Mouse (Mus musculus) bone marrow macrophage, adult 2 months (primary cell): ENCODE results near the gene Raver1. TPM values are rescaled to one million over a fixed set of nuclear protein-coding genes. Genes with fewer than 3 reads are reported as not detected.

ENCODE experiments used
- H3K27ac ChIP-seq: 2 replicates; pipeline ENCODE4 v1.5.1; 2012; ENCODE audit warnings: low read depth, low read length; ENCODE audit not compliant: insufficient read depth
- H3K4me1 ChIP-seq: 2 replicates; pipeline ENCODE4 v1.6.1; 2012; ENCODE audit warnings: low read length; ENCODE audit not compliant: control insufficient read depth, insufficient read depth
- H3K4me3 ChIP-seq: 2 replicates; pipeline ENCODE4 v1.5.1; 2012; ENCODE audit warnings: mild to moderate bottlenecking, low read length, moderate library complexity; ENCODE audit not compliant: insufficient read depth
- CTCF ChIP-seq: IDR thresholded peaks from 2 replicates; pipeline ENCODE4 v1.5.1; 2012; ENCODE audit warnings: low read depth, mild to moderate bottlenecking, low read length, moderate library complexity
- POLR2A ChIP-seq: IDR thresholded peaks from 2 replicates; pipeline ENCODE4 v1.6.1; 2012; ENCODE audit warnings: mild to moderate bottlenecking, low read depth, low read length, borderline replicate concordance
- polyA plus RNA-seq: library from polyadenylated mRNA; stranded (reverse); fragments of >200 nt; gene quantifications from 2 replicates; pipeline ENCODE4 v1.2.4, GENCODE M21; 2012; ENCODE audit not compliant: missing spikeins, insufficient read depth, insufficient read length

Raver1 gene
- polyA plus RNA-seq, 1 experiment: 35.4 TPM

DNA sequence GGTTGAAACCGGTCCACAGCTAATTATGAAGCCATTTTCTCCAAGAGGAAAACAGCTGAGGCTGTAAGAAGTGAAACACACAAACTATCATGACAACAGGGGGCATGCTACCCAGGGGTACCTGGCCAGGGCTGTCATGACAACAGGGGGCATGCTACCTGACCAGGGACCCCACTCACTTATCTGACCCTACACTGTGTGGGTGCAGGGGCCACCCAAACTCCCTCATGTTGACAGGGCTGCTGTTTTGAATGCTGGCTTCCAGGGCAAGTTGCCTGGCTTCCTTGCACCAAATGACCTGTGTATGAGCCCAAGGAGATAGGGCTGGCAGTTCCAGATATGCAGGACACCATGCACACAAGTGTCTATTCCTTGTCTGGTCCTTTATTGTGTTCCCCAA, 1.3 kb downstream of the Raver1 start:
- TF ChIP-seq CTCF (no peak), POLR2A (no peak)
- Histone ChIP-seq H3K27ac (no peak overlapping the region), H3K4me1 (peaks cover 14% of the 10 kb centered on the region), H3K4me3 (peak overlapping the region; percentile 61)

DNA sequence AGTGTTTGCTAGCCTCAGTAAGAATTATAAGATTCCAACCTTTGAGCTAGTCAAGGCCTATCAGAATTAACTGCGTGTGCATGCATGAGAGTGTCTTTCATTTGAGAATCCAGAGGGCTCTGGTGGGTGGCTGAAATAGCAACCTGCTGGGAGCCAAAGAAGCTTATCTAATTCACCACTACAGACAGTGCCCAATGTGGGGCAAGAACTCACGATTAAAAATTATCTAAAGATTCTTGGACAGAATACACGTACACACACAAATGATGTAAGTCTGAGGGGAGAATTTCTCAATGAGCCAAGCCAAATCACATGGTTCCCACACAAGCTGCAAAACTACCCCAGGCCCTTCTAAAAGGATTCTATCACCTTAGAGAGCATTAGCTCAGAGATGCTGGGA, 8.5 kb downstream of the Raver1 start:
- no peak for TF ChIP-seq CTCF
- no peak for TF ChIP-seq POLR2A
- Histone ChIP-seq H3K4me1 (no peaks in the 10 kb centered on the region), H3K27ac (no peak overlapping the region), H3K4me3 (no peak overlapping the region)

DNA sequence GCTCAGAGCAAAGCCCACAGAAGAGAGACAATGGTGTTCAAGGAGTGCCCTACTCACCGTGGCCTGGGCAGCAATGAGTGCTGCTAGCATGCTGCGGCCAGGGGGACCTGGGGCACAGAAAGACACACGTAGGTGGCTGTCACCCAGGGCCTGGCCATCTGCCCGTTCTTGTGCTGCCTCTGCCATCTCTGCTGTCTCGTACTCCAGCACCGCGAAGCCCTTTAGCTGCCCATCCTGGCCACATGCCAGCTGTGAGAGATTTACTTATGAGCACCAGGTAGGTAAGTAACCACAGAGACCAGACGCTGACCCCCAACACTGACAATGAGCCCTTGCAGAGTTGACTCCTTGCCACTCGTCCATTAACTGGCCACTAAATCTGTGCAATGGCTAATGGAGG, 10.7 kb downstream of the Raver1 start:
- Histone ChIP-seq H3K27ac (no peak overlapping the region), H3K4me3 (no peak overlapping the region), H3K4me1 (no peaks in the 10 kb centered on the region)
- TF ChIP-seq POLR2A (no peak), CTCF (no peak)

GRCm38 (mm10) chr9:21075625-21076024, 16.2 kb downstream of the Raver1 start:
- Histone ChIP-seq H3K4me1 (peaks cover 9% of the 10 kb centered on the region), H3K27ac (no peak overlapping the region), H3K4me3 (no peak overlapping the region)
- TF ChIP-seq POLR2A: no peak
- TF ChIP-seq CTCF: no peak

DNA sequence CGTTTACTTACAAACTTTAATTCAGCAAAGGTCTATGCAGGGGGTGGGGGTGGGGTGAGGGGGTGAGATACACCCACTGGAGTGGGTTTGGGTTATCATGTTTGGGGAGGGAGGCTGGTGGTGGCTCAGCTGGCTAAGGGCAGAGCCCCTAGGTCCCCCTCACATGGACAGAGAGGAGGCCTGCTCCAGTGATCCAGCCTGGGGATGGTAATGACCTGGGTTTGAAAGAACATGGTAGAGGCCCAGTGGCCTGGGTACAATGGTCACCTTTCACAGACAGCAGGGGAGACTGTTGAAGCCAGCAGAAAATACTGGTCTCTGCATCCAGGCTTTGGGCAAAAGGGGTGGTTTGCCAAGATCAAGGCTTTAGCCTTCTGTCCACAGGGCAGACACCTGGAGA, 17.6 kb downstream of the Raver1 start:
- Histone ChIP-seq H3K4me3 (no peak overlapping the region), H3K4me1 (peaks cover 9% of the 10 kb centered on the region), H3K27ac (no peak overlapping the region)
- TF ChIP-seq POLR2A: no peak
- no peak for TF ChIP-seq CTCF

- peak within 1 kb of the TSS; percentile 48 for H3K27ac ChIP-seq
- peak within 1 kb of the TSS; percentile 95 for H3K4me3 ChIP-seq
- H3K4me1 ChIP-seq: peaks cover 9% of the 10 kb centered on the region
- no peak; the same call in 1 of the 2 replicates for TF ChIP-seq POLR2A
Observed at GRCm38 (mm10) chr9:21073044-21073840, 18.6 kb downstream of the Raver1 start, which contains the start of the genes Gm49373 and Fdx1l. Gene Gm49373 (minus strand): TSS chr9:21073096. Gene Fdx1l (minus strand): TSS chr9:21073614.

DNA sequence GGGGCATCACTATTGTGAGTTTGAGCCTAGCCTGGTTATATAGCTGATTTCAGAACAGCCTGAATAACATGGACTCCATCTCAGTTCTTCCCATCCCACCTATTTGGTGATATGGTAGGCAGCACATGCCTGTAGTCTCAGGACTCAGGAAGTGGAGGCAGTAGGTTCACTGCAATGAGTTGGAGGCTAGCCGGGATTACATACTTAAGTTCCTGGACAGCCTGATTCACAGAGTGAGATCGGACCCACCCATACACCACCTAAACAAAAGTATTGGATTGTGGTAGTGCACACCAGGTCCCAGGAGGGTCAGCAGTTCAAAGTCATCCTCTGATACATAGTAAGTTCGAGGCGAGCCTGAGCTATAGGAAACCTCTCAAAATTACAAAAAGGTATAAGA, 19.2 kb downstream of the Raver1 start:
- Histone ChIP-seq H3K4me3 (peak overlapping the region; percentile 95), H3K4me1 (peaks cover 9% of the 10 kb centered on the region), H3K27ac (peak overlapping the region; percentile 48; the same call in 1 of the 2 replicates)
- TF ChIP-seq CTCF: no peak
- TF ChIP-seq POLR2A: no peak

DNA sequence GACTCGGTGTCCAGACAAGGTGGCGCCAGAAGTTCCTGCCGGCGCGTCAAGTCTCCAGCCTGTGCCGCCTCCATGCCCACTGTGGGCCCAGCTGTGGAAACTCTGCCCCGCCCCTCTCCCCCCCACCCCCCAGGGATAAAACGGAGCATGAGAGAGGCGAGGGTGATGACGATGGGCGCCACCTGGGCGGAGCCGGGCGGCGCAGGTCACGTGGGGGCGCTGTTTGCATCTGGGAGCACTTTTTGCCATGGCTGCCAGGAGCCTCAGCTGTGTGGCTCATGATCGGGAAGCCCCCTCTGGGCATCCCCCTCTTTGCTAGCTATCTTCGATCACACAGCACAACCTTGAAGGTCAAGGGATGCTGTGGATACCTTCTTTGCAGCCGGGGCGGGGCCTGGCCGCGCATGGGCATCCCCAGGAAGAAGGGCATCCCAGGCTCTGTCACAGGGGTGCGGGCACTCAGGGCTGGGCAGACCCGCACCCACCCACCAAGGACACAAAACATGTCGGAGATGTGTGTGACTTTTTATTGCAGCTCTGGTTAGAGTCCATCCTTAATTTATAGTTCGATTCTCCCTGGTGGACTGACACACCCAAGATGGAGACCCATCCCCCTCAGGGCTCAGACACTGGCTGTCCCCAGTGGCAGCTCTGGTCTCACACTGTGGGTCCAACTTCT, 24.7 kb downstream of the Raver1 start, which contains the start of gene Zglp1:
TSS of gene Zglp1 (minus strand) at position 88 of the 679 bp plus-strand sequence.
- TF ChIP-seq CTCF: no peak
- no peak for TF ChIP-seq POLR2A
- Histone ChIP-seq H3K4me1 (peaks cover 13% of the 10 kb centered on the region), H3K4me3 (no peak within 1 kb of the TSS), H3K27ac (no peak within 1 kb of the TSS)

- no peak overlapping the region for H3K27ac ChIP-seq
- TF ChIP-seq POLR2A: no peak
- no peak for TF ChIP-seq CTCF
Observed at GRCm38 (mm10) chr9:21062928-21063327, 28.9 kb downstream of the Raver1 start.

GRCm38 (mm10) chr9:21051578-21051977, 40.2 kb downstream of the Raver1 start:
- H3K27ac ChIP-seq: no peak overlapping the region
- H3K4me3 ChIP-seq: no peak overlapping the region
- TF ChIP-seq CTCF (no peak), POLR2A (no peak)
- no peaks in the 10 kb centered on the region for H3K4me1 ChIP-seq

More at GRCm38 (mm10) chr9:21062928-21063327, 28.9 kb downstream of the Raver1 start:
- H3K4me3 ChIP-seq: no peak overlapping the region
- peaks cover 7% of the 10 kb centered on the region for H3K4me1 ChIP-seq
